Mouse (Mus musculus): ENCODE measurements around the gene Tm6sf1.

GRCm38 (mm10) chr7:81928998-81929397 lies 70.2 kb downstream of the Tm6sf1 start:
- no peak for TF ChIP-seq CTCF (IDR thresholded peaks at IDR 0.05; ENCODE audit: insufficient read depth, low read depth, low read length)
- TF ChIP-seq POLR2A (IDR thresholded peaks at IDR 0.05; ENCODE audit: insufficient read depth, low read depth, low read length): no peak
